Mouse (Mus musculus): ENCODE measurements around the gene Gm11758. TPM values are rescaled to one million over a fixed set of nuclear protein-coding genes. Genes with fewer than 3 reads are reported as not detected.

Gm11758 gene
- not detected in 2 replicates for polyA plus RNA-seq (2012; ENCODE audit: low replicate concordance)

GRCm38 (mm10) chr4:73876166-73876565 lies at the start of gene Gm11758:
Gm11758 (minus strand) TSS chr4:73876266.

GRCm38 (mm10) chr4:73920660-73921059 lies 44.6 kb upstream of the Gm11758 start, which contains the start of gene Gm11756:
Gm11756 (minus strand) TSS chr4:73920760.

GRCm38 (mm10) chr4:73905853-73906252 lies 29.8 kb upstream of the Gm11758 start, which contains the start of gene Gm13871:
Gm13871 (minus strand) TSS chr4:73905953.

GRCm38 (mm10) chr4:73891012-73891411 lies 14.9 kb upstream of the Gm11758 start, which contains the start of gene Gm11757:
Gm11757 (minus strand) TSS chr4:73891112.

Other genes starting within 250 kb of the Gm11758 start
- not detected in 2 replicates for gene Gm11236, start 238.1 kb downstream of the Gm11758 start, polyA plus RNA-seq (2012; ENCODE audit: low replicate concordance)
- gene Gm11239, start 207.9 kb downstream of the Gm11758 start, polyA plus RNA-seq (2012; ENCODE audit: low replicate concordance), result not detected in 2 replicates
- not detected in 2 replicates for gene Gm428, start 192.8 kb downstream of the Gm11758 start, polyA plus RNA-seq (2012; ENCODE audit: low replicate concordance)
- gene Rasef, start 85.3 kb downstream of the Gm11758 start, polyA plus RNA-seq (2012; ENCODE audit: low replicate concordance), result not detected in 2 replicates
- gene Gm11757, start 14.8 kb upstream of the Gm11758 start, polyA plus RNA-seq (2012; ENCODE audit: low replicate concordance), result not detected in 2 replicates
- not detected in 2 replicates for gene Gm13871, start 29.7 kb upstream of the Gm11758 start, polyA plus RNA-seq (2012; ENCODE audit: low replicate concordance)
- not detected in 2 replicates for gene Gm11756, start 44.5 kb upstream of the Gm11758 start, polyA plus RNA-seq (2012; ENCODE audit: low replicate concordance)
- gene 2310002L09Rik, start 74.6 kb upstream of the Gm11758 start, polyA plus RNA-seq (2012; ENCODE audit: low replicate concordance), result not detected in 2 replicates
- 0.04 TPM in 1 of 2 replicates, not detected in the other for gene Frmd3, start 137.2 kb upstream of the Gm11758 start, polyA plus RNA-seq (2012; ENCODE audit: low replicate concordance)